Mouse (Mus musculus) ovary, postnatal 10 days (tissue): ENCODE measurements around the gene Rtkn.
"Not testable (repeated sequence)": the region's sequence is repeated elsewhere in the genome, so short reads cannot be mapped to it uniquely, and the experiment has no call there.

Source experiments
- DNase-seq: peaks from one replicate; pipeline ENCODE4 v3.0.0; 2022; ENCODE audit warnings: low spot score

The Rtkn gene

DNA sequence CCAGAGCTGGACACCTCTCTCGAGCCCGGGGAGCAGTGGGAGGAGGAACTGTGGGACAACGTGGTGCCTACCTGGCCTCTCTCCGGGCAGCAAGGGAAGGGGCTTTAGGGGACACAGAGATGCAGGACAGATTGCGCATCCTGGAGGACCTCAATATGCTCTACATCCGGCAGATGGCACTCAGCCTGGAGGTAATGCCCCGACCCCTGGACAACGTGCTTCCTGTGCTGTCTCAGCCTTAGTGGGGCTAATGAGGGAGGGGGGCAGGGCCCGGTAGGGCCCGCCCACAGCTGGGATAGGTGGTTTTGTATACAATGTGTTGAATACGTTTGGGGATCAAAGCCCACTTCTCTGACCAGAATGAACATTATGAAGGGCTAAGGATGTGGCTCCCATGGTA, 2.8 kb downstream of the Rtkn start:
- no peak for DNase-seq

GRCm38 (mm10) chr6:83140044-83140443, 4.8 kb downstream of the Rtkn start:
- DNase-seq: no peak

DNA sequence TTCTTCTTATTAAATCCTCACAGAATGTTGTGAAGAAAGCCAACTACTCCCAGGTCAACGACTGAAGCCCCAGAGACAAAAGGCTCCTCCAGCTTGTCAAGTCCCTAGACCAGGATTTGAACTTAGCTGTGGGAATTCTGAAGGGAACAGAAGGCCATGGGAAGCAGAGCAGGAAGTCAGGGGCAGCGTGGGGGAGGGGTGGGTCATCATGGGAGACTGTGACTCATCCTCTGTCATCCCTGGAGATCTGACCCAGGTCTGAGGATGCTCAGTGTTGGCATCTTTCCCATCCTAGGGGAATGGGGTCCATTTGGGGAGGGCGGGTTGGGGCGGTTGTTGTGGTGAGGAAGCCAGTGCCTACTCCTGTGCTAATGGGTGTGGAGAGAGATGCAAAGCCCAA, 6.4 kb downstream of the Rtkn start:
- DNase-seq: no peak

- DNase-seq: no peak
Measured at GRCm38 (mm10) chr6:83142211-83142731, 7.0 kb downstream of the Rtkn start.

GRCm38 (mm10) chr6:83142886-83143285, 7.6 kb downstream of the Rtkn start:
- DNase-seq: no peak

DNA sequence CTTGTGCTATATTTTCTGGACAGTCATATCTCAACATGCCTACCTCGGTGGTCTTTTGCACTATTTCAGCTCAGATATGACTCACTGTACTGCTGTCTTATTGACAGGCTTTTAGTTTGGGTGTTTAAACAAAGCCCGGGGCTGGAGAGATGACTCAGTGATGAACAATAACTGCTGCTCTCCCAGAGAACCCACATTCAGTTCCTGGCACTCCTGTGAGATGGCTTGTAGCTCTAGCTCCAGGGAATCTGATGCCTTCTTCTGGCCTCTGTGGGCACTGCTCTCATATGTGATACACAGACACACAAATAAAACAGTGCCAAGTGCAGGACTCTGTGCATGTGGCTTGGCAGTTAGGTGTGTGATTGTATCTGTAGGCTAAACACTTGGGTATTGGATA, 9.9 kb downstream of the Rtkn start:
- no peak for DNase-seq

DNA sequence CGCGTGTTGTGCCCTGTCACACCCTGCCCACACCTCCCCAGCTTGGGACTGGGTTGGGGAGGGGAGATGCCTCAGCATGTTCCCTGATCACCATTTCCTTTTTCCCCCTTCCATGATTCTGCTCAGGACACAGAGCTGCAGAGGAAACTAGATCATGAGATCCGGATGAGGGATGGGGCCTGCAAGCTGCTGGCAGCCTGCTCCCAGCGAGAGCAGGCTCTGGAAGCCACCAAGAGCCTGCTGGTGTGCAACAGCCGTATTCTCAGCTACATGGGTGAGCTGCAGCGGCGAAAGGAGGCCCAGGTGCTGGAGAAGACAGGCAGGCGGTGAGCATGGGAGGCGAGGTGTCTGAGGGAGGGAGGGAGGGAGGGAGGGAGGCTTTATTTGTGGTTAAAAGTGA, 10.5 kb downstream of the Rtkn start:
- DNase-seq: no peak

DNA sequence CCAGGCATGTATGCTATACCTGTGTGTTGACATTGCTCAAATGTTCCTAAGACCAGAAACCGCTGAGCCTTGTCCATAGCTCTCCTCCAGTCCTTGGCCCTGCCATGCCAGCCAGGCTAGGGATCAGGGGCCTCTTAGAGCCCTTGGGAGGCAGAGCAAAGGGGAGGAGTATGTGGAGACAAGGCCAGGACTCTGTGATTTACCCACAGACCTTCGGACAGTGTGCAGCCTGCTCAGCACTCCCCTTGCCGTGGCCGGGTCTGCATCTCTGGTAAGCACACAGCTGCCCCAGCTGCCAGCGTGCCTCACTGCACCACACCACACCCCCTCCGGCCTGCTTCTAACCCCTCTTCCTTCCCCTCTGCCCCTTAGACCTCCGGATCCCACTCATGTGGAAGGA, 12.0 kb downstream of the Rtkn start:
- no peak for DNase-seq

DNA sequence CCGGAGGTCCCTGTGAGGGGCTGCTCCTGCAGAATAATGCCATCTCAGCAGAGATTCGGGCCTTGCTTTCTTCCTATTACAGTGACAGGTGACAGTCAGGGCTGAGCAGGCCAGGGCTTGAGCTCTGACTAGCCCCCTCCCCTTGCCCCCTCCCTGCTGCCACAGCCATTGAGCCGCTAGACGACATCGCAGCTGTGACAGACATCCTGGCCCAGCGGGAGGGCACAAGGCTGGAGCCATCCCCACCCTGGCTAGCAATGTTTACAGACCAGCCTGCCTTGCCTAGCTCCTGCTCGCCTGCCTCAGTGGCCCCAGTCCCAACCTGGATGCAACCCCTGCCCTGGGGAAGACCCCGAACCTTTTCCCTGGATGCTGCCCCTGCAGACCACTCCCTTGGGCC, 16.5 kb downstream of the Rtkn start:
- no peak for DNase-seq

DNA sequence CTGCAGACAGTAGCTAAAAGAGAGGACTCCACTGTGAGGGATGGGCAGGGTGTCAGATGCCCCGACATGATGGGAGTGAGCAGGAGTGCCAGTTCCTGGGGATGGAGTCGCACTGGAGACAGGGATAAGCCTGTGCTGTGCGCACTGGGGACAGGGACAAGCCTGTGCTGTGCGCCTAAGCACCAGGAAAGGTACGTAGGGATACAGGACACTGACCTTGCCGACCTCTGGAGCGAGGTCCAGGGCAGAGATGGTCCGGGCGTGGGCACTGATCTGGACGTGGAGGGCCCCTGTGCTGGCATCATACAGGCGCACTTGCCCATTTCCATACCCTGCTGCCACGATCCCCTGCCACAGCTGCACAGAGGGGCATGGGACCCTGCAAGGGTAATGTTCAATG, 17.8 kb downstream of the Rtkn start:
- DNase-seq: no peak

DNA sequence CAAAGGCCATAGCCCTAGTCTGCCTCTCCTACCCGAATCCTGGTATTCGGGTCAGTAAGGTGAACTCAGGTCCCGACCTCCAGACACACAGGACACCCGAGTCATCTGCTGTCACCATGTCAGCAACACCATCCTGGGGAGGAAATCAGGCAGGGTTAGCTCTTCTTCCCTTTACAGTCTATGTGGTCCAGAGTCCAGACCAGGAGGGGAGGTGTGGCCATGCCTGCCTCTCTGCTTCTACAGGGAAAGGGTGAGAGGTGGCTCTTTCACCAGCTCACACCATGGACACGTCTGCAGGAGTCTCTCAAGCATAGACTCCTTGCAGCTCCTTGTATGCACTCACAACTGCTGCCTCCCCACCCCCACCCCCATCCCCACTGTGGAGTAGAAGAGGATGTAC, 18.2 kb downstream of the Rtkn start:
- no peak for DNase-seq

- no peak for DNase-seq
Measured at GRCm38 (mm10) chr6:83155552-83156238, 20.4 kb downstream of the Rtkn start.

DNA sequence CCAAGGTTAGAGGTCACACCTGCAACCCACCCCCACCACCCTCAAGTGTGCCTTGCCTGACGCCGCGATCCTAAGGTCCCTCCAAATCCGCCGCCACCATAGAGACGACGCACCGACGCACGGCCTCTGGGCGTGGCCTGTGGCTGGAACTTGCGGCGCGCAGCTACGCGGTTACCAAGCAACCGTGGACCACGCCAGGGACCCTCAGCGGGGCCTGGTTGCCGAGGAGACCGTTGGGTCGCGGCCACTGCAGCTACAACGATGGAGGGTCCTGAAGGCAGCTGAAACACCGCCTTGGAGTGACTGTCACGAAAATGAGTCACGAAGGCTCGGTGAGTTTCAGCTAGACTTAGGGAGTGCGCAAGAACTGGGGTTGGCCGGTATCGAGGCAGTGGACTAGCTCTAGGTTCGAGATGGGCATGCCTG, 21.0 kb downstream of the Rtkn start, which contains the start of the genes Wdr54 and 1700003E16Rik:
Gene Wdr54 (minus strand): TSS at position 139 of the 426 bp plus-strand sequence.
Gene 1700003E16Rik (plus strand): TSS at position 146 of the 426 bp plus-strand sequence.
- no peak for DNase-seq

DNA sequence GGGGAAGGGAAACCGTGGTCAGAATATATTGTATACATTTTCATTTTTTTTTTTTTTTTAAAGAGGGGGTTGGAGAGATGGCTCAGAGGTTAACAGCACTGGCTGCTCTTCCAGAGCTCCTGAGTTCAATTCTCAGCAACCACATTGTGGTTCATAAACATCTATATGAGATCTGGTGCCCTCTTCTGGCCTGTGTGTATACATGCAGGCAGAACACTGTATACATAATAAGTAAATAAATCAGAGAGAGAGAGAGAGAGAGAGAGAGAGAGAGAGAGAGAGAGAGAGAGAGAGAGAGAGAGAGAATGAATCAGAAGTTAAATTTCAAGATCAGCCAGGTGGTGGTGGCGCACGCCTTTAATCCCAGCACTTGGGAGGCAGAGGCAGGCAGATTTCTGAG, 24.2 kb downstream of the Rtkn start:
- not testable (repeated sequence) for DNase-seq

- no peak for DNase-seq
Measured at GRCm38 (mm10) chr6:83161442-83161841, 26.2 kb downstream of the Rtkn start.

GRCm38 (mm10) chr6:83161921-83162641, 26.8 kb downstream of the Rtkn start:
- DNase-seq: peak; percentile 25

DNA sequence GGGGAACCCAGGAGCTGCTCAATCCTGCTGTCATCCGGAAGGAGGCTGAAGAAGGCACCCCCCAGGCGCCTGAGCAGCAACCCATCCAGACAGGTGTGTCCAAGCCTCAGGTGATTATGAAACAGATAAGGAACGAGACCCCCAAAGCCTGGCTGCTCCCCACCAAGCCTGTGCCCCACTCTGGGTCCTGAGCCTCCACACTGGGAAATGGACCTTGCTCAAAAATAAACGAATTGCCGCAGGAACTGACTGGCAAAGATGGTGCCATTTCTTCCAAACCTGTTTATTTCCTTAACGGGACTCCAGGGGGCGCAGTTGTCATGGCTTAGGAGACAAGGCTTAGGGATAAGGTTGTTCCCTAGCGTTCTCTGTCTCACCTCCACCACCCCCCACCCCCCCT, 27.4 kb downstream of the Rtkn start:
- DNase-seq: no peak

DNA sequence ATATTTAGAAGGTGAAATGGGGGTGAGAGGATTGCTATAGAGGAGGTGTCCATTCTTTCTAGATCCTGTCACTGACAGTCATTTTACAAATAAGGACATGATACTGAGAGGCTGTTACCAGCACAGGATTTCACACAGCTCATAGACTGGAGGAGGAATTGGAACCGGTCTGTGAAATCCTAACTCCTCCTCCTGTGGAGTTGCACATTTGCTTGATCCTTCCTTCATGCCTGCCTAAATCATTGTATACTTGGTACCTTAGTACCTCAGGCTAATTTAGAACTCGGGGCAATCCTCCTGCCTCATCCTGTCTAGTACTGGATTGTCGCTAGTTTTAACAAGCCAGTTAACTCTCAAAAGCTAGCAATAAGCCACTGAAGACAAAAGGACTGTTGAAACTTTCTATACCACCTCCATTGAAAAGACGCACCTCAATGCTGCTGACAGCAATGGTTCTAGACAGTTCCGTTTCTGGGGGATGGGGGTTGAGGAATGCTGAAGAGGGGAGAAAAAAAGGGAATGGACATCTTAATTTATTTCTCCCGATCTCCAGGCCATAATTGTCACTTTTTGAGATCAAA, 29.9 kb downstream of the Rtkn start:
- DNase-seq: no peak

DNA sequence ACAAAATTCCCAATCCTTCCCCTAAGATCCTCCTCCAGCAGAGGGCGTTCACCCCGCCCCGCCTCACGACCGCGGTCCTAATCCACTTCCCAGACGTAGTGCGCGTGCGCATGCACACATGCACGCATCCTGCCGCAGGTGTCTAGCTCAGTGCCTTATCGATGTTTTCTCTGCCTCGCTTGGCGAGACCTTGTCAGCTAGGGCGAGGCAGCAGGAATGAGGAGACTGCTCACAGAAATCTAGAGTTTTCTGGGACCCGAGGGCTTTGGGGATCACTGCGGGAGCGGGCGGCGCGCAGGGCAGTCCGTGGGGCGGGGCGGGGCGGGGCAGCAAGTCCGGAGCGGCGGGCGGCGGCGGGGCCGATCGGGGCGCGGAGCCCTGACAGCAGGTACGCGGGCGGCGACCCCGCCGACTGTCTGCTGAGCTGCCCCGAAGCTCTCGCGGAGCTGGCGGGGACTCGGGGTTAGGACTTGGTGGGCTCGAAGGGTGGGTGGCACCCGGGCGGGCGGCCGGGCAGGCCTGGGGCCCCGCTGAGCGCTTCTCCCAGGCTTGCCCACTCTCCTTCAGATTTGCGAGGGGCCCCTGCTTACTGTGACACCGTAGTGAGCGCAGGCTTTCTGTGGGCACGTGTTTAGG, 30.5 kb downstream of the Rtkn start, which contains the start of gene Dctn1:
Gene Dctn1 (plus strand): TSS at position 314 of the 636 bp plus-strand sequence.
- peak; percentile 94 for DNase-seq

DNA sequence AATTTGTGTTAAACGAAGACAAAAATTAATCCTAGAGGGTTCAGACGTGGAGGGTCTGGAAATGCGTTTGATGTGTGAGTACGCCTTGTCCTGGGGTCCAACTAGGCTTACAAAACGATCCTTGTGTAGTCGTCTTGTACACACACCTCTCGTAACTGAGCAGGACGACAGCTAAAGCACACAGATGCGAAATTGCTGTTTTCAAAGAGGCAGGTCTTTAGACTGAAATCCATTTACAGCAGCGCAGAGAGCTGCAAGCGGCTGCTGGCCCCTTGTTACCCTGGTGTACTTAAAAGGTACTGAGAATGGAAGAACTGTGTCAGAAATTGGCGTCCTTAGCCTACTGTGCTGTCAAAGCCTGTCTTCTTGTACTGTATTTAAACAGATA, 31.0 kb downstream of the Rtkn start:
- no peak for DNase-seq

DNA sequence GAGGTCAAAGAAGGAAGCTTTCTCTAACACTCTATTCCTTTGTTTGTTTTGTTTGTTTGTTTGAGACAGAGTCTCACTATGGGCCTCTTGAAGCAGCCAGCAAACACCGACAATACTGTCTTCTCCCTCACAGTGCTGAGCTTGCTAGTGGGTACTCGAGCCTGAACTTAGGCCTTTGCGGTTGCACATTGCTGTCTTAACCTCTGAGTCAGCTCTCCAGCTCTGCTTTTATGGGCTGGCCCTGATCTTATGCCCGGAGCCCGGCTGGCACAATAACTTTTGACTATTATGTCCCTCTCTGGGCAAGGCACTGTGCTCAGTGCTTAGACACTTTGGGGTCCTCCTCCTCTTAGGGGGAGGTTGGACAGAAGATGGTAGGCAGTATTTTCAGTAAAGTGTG, 34.6 kb downstream of the Rtkn start:
- no peak for DNase-seq

GRCm38 (mm10) chr6:83171063-83171462, 35.8 kb downstream of the Rtkn start:
- DNase-seq: no peak
